Mouse (Mus musculus): ENCODE data around the gene Qser1. TPM values are rescaled to one million over a fixed set of nuclear protein-coding genes. Genes with fewer than 3 reads are reported as not detected.
"Not testable (repeated sequence)": the region's sequence is repeated elsewhere in the genome, so short reads cannot be mapped to it uniquely, and the experiment has no call there.

Qser1 gene
- 10.3 and 12.9 TPM in 2 replicates for polyA plus RNA-seq (2016; fragmentation: Nextera tagmentation; extraction: Ambion mirVana)

DNA sequence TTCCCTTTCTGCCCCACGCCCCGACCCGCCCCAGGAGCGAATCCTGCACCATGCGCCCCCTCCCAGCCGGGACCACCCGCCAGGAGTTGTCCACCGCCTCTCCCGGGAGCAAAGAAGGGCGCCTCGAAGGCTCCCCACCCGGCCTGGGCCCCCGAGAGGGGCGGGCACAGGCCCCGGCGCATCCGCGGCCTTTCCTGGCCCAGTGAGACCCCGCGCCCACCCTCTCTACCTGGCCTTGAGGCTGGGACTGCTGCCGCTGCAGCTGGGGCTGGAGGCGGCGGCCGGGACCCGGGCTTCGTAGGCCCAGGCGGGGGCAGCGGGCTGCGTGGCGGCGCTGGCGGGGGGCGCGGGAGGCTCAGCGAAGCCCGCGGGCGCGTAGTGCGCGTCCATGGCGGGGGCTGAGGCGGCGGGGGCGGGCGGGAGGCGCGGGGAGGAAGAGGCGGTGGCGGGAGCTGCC is at the start of gene Qser1:
TSS of gene Qser1 (minus strand) at position 390 of the 457 bp plus-strand sequence.
- Histone ChIP-seq H3K27me3 (no peaks in the 10 kb centered on the region), H3K9me3 (no peaks in the 10 kb centered on the region), H3K4me3 (replicated peaks) (peak within 1 kb of the TSS; percentile 96), H3K36me3 (no peaks in the 10 kb centered on the region), H3K27ac (peak within 1 kb of the TSS; percentile 99), H3K4me2 (peak within 1 kb of the TSS; percentile 76), H3K4me1 (replicated peaks) (peaks cover 16% of the 10 kb centered on the region), H3K9ac (replicated peaks) (peak within 1 kb of the TSS; percentile 99)
- WGBS: 2% methylated on average over 27 of the region's 50 CpGs
- ATAC-seq (ENCODE audit: insufficient number of reproducible peaks, insufficient read depth, low FRiP score, low TSS enrichment, low read depth): peak; percentile 75

DNA sequence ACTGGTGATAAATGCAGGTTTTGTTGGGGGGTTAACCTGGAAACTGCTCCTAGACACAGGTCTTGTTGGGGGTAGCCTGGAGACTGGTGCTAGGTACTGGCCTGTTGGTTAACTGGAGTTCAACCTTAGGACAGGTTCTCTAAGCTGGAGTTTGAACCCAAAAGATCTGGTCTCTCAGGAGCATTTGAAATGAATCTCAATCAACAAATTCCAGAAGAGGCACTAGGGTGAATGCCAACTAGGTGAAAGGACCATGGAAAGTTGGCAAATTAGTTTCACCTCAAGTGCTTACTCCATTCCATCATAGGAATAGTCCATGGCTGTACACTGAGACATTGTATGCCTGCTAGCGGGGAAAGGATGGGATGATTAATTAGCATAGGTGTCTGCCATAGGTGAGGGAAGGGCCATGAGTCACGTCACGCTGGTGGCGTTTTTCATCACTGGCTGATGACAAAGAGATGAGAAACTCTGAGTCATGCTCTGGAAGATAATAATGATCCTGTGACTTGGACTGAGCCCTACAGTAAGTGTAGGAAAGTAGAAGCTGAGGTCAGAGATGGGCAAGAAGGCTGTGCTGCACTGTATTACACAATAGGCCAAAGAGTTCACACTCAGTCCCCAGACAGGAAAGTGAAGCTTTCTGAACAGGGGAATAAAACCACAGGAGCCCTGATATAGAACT is 47.8 kb upstream of the Qser1 start:
- no peak overlapping the region for H3K27ac ChIP-seq
- no peaks in the 10 kb centered on the region for H3K9me3 ChIP-seq
- no peak overlapping the region for H3K4me3 ChIP-seq (replicated peaks)
- H3K4me2 ChIP-seq: no peak overlapping the region
- H3K9ac ChIP-seq (replicated peaks): no peak overlapping the region
- H3K4me1 ChIP-seq (replicated peaks): no peaks in the 10 kb centered on the region
- no peak for ATAC-seq (ENCODE audit: insufficient number of reproducible peaks, insufficient read depth, low FRiP score, low TSS enrichment, low read depth)
- 89% methylated on average over 4 of the region's 4 CpGs for WGBS
- no peaks in the 10 kb centered on the region for H3K27me3 ChIP-seq
- H3K36me3 ChIP-seq: no peaks in the 10 kb centered on the region

- no peaks in the 10 kb centered on the region for H3K27me3 ChIP-seq
- H3K36me3 ChIP-seq: no peaks in the 10 kb centered on the region
- 84% methylated on average over 10 of the region's 10 CpGs for WGBS
- H3K4me2 ChIP-seq: no peak overlapping the region
- H3K9me3 ChIP-seq: no peaks in the 10 kb centered on the region
- no peak for ATAC-seq (ENCODE audit: insufficient number of reproducible peaks, insufficient read depth, low FRiP score, low TSS enrichment, low read depth)
- H3K4me1 ChIP-seq (replicated peaks): no peaks in the 10 kb centered on the region
- H3K4me3 ChIP-seq (replicated peaks): no peak overlapping the region
- H3K27ac ChIP-seq: no peak overlapping the region
- no peak overlapping the region for H3K9ac ChIP-seq (replicated peaks)
Observed at GRCm38 (mm10) chr2:104860426-104860825, 43.9 kb upstream of the Qser1 start.

- no peak overlapping the region for H3K4me3 ChIP-seq (replicated peaks)
- no peaks in the 10 kb centered on the region for H3K4me1 ChIP-seq (replicated peaks)
- WGBS: 70% methylated on average over 5 of the region's 5 CpGs
- no peak for ATAC-seq (ENCODE audit: insufficient number of reproducible peaks, insufficient read depth, low FRiP score, low TSS enrichment, low read depth)
- no peak overlapping the region for H3K9ac ChIP-seq (replicated peaks)
- no peaks in the 10 kb centered on the region for H3K36me3 ChIP-seq
- no peak overlapping the region for H3K4me2 ChIP-seq
- H3K9me3 ChIP-seq: no peaks in the 10 kb centered on the region
- H3K27me3 ChIP-seq: no peaks in the 10 kb centered on the region
- no peak overlapping the region for H3K27ac ChIP-seq
Observed at GRCm38 (mm10) chr2:104859060-104859459, 42.5 kb upstream of the Qser1 start.

GRCm38 (mm10) chr2:104858083-104858482 is 41.5 kb upstream of the Qser1 start:
- not testable (repeated sequence) for H3K4me3 ChIP-seq (replicated peaks); H3K27ac ChIP-seq; H3K36me3 ChIP-seq; H3K9me3 ChIP-seq; H3K4me2 ChIP-seq; H3K9ac ChIP-seq (replicated peaks); ATAC-seq (ENCODE audit: insufficient number of reproducible peaks, insufficient read depth, low FRiP score, low TSS enrichment, low read depth); H3K4me1 ChIP-seq (replicated peaks); H3K27me3 ChIP-seq
- WGBS: 92% methylated on average over 3 of the region's 3 CpGs

- H3K9me3 ChIP-seq: no peaks in the 10 kb centered on the region
- WGBS: 56% methylated on average over 1 of the region's 1 CpGs
- no peak overlapping the region for H3K9ac ChIP-seq (replicated peaks)
- no peak for ATAC-seq (ENCODE audit: insufficient number of reproducible peaks, insufficient read depth, low FRiP score, low TSS enrichment, low read depth)
- H3K4me3 ChIP-seq (replicated peaks): no peak overlapping the region
- no peaks in the 10 kb centered on the region for H3K4me1 ChIP-seq (replicated peaks)
- H3K36me3 ChIP-seq: no peaks in the 10 kb centered on the region
- H3K27me3 ChIP-seq: peaks cover 8% of the 10 kb centered on the region
- H3K4me2 ChIP-seq: no peak overlapping the region
- no peak overlapping the region for H3K27ac ChIP-seq
Observed at GRCm38 (mm10) chr2:104856218-104856617, 39.7 kb upstream of the Qser1 start.

DNA sequence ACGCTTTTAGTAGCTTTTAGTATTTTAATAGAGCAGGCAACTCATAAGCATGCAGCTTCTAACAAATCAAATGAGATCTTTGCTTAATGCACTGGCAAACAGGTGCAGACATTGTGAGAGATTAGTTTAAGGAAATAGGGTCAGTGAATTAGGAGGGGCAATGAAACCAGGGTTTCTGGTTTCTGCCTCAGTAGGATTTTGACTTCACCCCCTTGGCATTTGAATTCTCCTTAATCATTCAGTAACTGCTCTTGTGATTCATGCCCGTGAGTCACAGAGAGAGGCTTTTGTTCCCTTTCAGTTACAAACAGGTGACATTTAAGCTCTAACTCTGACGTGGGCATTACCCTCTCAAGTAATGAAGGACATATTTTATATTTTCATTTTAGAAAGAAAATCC is 39.2 kb upstream of the Qser1 start:
- no peak overlapping the region for H3K9ac ChIP-seq (replicated peaks)
- no peaks in the 10 kb centered on the region for H3K36me3 ChIP-seq
- no peak overlapping the region for H3K4me2 ChIP-seq
- no peaks in the 10 kb centered on the region for H3K4me1 ChIP-seq (replicated peaks)
- peaks cover 12% of the 10 kb centered on the region for H3K27me3 ChIP-seq
- no peaks in the 10 kb centered on the region for H3K9me3 ChIP-seq
- no peak overlapping the region for H3K27ac ChIP-seq
- 32% methylated on average over 3 of the region's 3 CpGs for WGBS
- no peak for ATAC-seq (ENCODE audit: insufficient number of reproducible peaks, insufficient read depth, low FRiP score, low TSS enrichment, low read depth)
- H3K4me3 ChIP-seq (replicated peaks): no peak overlapping the region

GRCm38 (mm10) chr2:104854836-104855235 is 38.3 kb upstream of the Qser1 start:
- ATAC-seq (ENCODE audit: insufficient number of reproducible peaks, insufficient read depth, low FRiP score, low TSS enrichment, low read depth): no peak
- H3K36me3 ChIP-seq: no peaks in the 10 kb centered on the region

GRCm38 (mm10) chr2:104852546-104852945 is 36.0 kb upstream of the Qser1 start:
- no peaks in the 10 kb centered on the region for H3K36me3 ChIP-seq
- H3K27ac ChIP-seq: no peak overlapping the region
- H3K4me3 ChIP-seq (replicated peaks): no peak overlapping the region
- H3K9ac ChIP-seq (replicated peaks): no peak overlapping the region
- peaks cover 8% of the 10 kb centered on the region for H3K4me1 ChIP-seq (replicated peaks)
- peaks cover 32% of the 10 kb centered on the region for H3K27me3 ChIP-seq
- ATAC-seq (ENCODE audit: insufficient number of reproducible peaks, insufficient read depth, low FRiP score, low TSS enrichment, low read depth): no peak
- no peak overlapping the region for H3K4me2 ChIP-seq
- no peaks in the 10 kb centered on the region for H3K9me3 ChIP-seq
- WGBS: 78% methylated on average over 7 of the region's 7 CpGs

More at GRCm38 (mm10) chr2:104854836-104855235, 38.3 kb upstream of the Qser1 start:
- peaks cover 16% of the 10 kb centered on the region for H3K27me3 ChIP-seq
- 74% methylated on average over 1 of the region's 1 CpGs for WGBS
- no peak overlapping the region for H3K27ac ChIP-seq
- H3K4me1 ChIP-seq (replicated peaks): no peaks in the 10 kb centered on the region
- no peak overlapping the region for H3K4me3 ChIP-seq (replicated peaks)
- H3K4me2 ChIP-seq: no peak overlapping the region
- no peak overlapping the region for H3K9ac ChIP-seq (replicated peaks)
- no peaks in the 10 kb centered on the region for H3K9me3 ChIP-seq

- Histone ChIP-seq H3K9ac (replicated peaks) (no peak overlapping the region), H3K36me3 (no peaks in the 10 kb centered on the region), H3K9me3 (no peaks in the 10 kb centered on the region), H3K4me2 (no peak overlapping the region), H3K27ac (no peak overlapping the region), H3K27me3 (peaks cover 32% of the 10 kb centered on the region), H3K4me3 (replicated peaks) (no peak overlapping the region), H3K4me1 (replicated peaks) (peaks cover 13% of the 10 kb centered on the region)
- 42% methylated on average over 5 of the region's 5 CpGs for WGBS
- no peak for ATAC-seq (ENCODE audit: insufficient number of reproducible peaks, insufficient read depth, low FRiP score, low TSS enrichment, low read depth)
Observed at GRCm38 (mm10) chr2:104851686-104852085, 35.1 kb upstream of the Qser1 start.

GRCm38 (mm10) chr2:104849991-104850359 is 33.4 kb upstream of the Qser1 start:
- WGBS: 71% methylated on average over 3 of the region's 3 CpGs
- H3K4me3 ChIP-seq (replicated peaks): peak overlapping the region; percentile 58
- no peaks in the 10 kb centered on the region for H3K9me3 ChIP-seq
- H3K27me3 ChIP-seq: peaks cover 32% of the 10 kb centered on the region
- H3K27ac ChIP-seq: no peak overlapping the region
- ATAC-seq (ENCODE audit: insufficient number of reproducible peaks, insufficient read depth, low FRiP score, low TSS enrichment, low read depth): no peak
- H3K4me2 ChIP-seq: peak overlapping the region; percentile 93
- peak overlapping the region; percentile 51; the same call in 1 of the 2 replicates for H3K9ac ChIP-seq (replicated peaks)
- H3K4me1 ChIP-seq (replicated peaks): peaks cover 19% of the 10 kb centered on the region
- H3K36me3 ChIP-seq: no peaks in the 10 kb centered on the region
